7 mouse cellular contexts compared by ENCODE assay signal in the genomic region with DNA sequence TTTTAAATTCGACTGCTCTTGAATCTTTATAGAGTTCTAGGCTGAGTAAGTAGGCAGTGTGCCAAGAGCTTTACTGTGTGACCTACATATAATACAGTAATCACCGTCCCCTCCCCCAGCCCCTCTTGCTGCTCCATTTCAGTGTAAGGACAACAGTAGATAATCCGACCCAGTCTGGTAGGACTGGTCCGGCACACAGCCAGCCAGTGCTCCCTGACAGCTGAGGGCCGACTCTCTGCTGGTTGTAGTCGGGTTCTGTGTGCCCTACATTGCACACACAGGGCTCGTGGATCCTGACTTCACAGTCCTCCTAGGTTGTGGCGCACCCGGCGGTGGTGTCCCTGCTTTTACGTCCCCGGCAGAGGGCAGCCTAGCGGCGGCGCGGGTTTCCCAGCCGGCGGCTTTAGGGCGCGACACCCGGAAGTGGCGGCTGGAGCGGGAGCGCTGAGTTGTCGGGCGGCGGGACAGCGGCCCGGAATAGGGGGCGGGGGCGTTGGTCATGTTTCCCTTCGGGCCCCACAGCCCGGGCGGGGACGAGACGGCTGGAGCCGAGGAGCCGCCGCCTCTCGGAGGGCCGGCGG. TPM values are rescaled to one million over a fixed set of nuclear protein-coding genes. Genes with fewer than 3 reads are reported as not detected.
A peak's percentile ranks its signal among the peaks of the same experiment; 100 is the strongest.
DNase-seq lines count a peak whose midpoint lies in the region; ATAC-seq lines count a peak whose summit lies in the region.

Gene Dcaf10 (plus strand): TSS at position 433 of the 581 bp plus-strand sequence.

- DNase-seq in adrenal gland, postnatal 25 days = peak; percentile 95
- peak; percentile 99 for DNase-seq in heart, adult 11 months
- DNase-seq in kidney, adult 18-20 months = peak; percentile 94
- DNase-seq in limb, embryonic 11.5 days (ENCODE audit: low spot score) = peak; percentile 97
- peak; percentile 95 for DNase-seq in midbrain, embryonic 14.5 days
- DNase-seq in spleen, adult 18-20 months = peak; percentile 82 to 93

- peaks cover 12% of the 10 kb centered on the region for H3K4me1 ChIP-seq in embryonic facial prominence, embryonic 12.5 days
- peaks cover 15% of the 10 kb centered on the region for H3K4me1 ChIP-seq in limb, embryonic 11.5 days (ENCODE audit: control insufficient read depth, insufficient read depth, low read length)
- peaks cover 18% of the 10 kb centered on the region for H3K4me1 ChIP-seq in midbrain, embryonic 14.5 days (ENCODE audit: control insufficient read depth, insufficient read depth, low read length)

- H3K4me2 ChIP-seq in embryonic facial prominence, embryonic 12.5 days (replicated peaks) = peak within 1 kb of the TSS; percentile 77
- H3K4me2 ChIP-seq in limb, embryonic 11.5 days (ENCODE audit: low read depth, severe bottlenecking) = peak within 1 kb of the TSS; percentile 65
- peak within 1 kb of the TSS; percentile 95 for H3K4me2 ChIP-seq in midbrain, embryonic 14.5 days (ENCODE audit: low read length)

- H3K27me3 ChIP-seq in embryonic facial prominence, embryonic 12.5 days = no peaks in the 10 kb centered on the region
- H3K27me3 ChIP-seq in limb, embryonic 11.5 days (ENCODE audit: control insufficient read depth, insufficient read depth, low read length) = no peaks in the 10 kb centered on the region
- no peaks in the 10 kb centered on the region for H3K27me3 ChIP-seq in midbrain, embryonic 14.5 days (ENCODE audit: control insufficient read depth, insufficient read depth, low read length)

- peak; percentile 91 for ATAC-seq in embryonic facial prominence, embryonic 12.5 days (ENCODE audit: insufficient number of reproducible peaks, insufficient read depth, low FRiP score, low TSS enrichment)
- peak; percentile 91 for ATAC-seq in limb, embryonic 11.5 days (ENCODE audit: insufficient number of reproducible peaks, low FRiP score, low TSS enrichment, low read depth)
- ATAC-seq in midbrain, embryonic 14.5 days (ENCODE audit: low FRiP score, low TSS enrichment) = peak; percentile 90

- peak within 1 kb of the TSS; percentile 97 for H3K9ac ChIP-seq in embryonic facial prominence, embryonic 12.5 days
- peak within 1 kb of the TSS; percentile 92 for H3K9ac ChIP-seq in limb, embryonic 11.5 days (ENCODE audit: low read length)
- H3K9ac ChIP-seq in midbrain, embryonic 14.5 days (replicated peaks; ENCODE audit: low read length) = peak within 1 kb of the TSS; percentile 88

- no peaks in the 10 kb centered on the region for H3K9me3 ChIP-seq in embryonic facial prominence, embryonic 12.5 days
- no peaks in the 10 kb centered on the region for H3K9me3 ChIP-seq in limb, embryonic 11.5 days (ENCODE audit: control insufficient read depth, low read length)
- H3K9me3 ChIP-seq in midbrain, embryonic 14.5 days (ENCODE audit: control insufficient read depth, low read length) = no peaks in the 10 kb centered on the region

- 2% methylated on average over 38 of the region's 42 CpGs for WGBS in embryonic facial prominence, embryonic 12.5 days
- WGBS in limb, embryonic 11.5 days = 2% methylated on average over 42 of the region's 42 CpGs
- WGBS in midbrain, embryonic 14.5 days = 1% methylated on average over 42 of the region's 42 CpGs

- H3K27ac ChIP-seq in embryonic facial prominence, embryonic 12.5 days = peak within 1 kb of the TSS; percentile 97
- H3K27ac ChIP-seq in limb, embryonic 11.5 days (replicated peaks; ENCODE audit: low read depth, low read length) = peak within 1 kb of the TSS; percentile 95
- H3K27ac ChIP-seq in midbrain, embryonic 14.5 days (replicated peaks; ENCODE audit: low read depth, low read length) = peak within 1 kb of the TSS; percentile 94

- no peaks in the 10 kb centered on the region for H3K36me3 ChIP-seq in embryonic facial prominence, embryonic 12.5 days
- no peaks in the 10 kb centered on the region; the same call in 1 of the 2 replicates for H3K36me3 ChIP-seq in limb, embryonic 11.5 days (ENCODE audit: control insufficient read depth, insufficient read depth, low read length)
- peaks cover 4% of the 10 kb centered on the region; the same call in 1 of the 2 replicates for H3K36me3 ChIP-seq in midbrain, embryonic 14.5 days (ENCODE audit: control insufficient read depth, insufficient read depth, low read length)

- peak within 1 kb of the TSS; percentile 97 for H3K4me3 ChIP-seq in embryonic facial prominence, embryonic 12.5 days
- H3K4me3 ChIP-seq in limb, embryonic 11.5 days (ENCODE audit: low read depth, low read length) = peak within 1 kb of the TSS; percentile 88
- H3K4me3 ChIP-seq in midbrain, embryonic 14.5 days (replicated peaks; ENCODE audit: low read depth, low read length) = peak within 1 kb of the TSS; percentile 98

RNA-seq across cellular contexts. Expression of gene Dcaf10, which starts in this region (rescaled TPM):
- 27.0 and 27.1 TPM in 2 replicates for total RNA-seq in adrenal gland, postnatal 25 days (2021)
- 18.4 and 20.1 TPM in 2 replicates for polyA plus RNA-seq in embryonic facial prominence, embryonic 12.5 days (2016; fragmentation: Nextera tagmentation; extraction: Ambion mirVana)
- polyA plus RNA-seq in limb, embryonic 11.5 days (2014; fragmentation: Nextera tagmentation; extraction: Ambion mirVana) = 13.9 and 14.4 TPM in 2 replicates
- 10.9 and 14.6 TPM in 2 replicates for polyA plus RNA-seq in midbrain, embryonic 14.5 days (2014; fragmentation: Nextera tagmentation; extraction: Ambion mirVana)

Comparison
In these comparisons a context has a peak if more than half of its experiments do, and no peak if none do; other contexts are left out.
1. Peak in every context shown above with its lines: DNase-seq, ATAC-seq, H3K4me3 ChIP-seq and H3K27ac ChIP-seq.